Mouse (Mus musculus): ENCODE results near the gene Cdk10.

DNA sequence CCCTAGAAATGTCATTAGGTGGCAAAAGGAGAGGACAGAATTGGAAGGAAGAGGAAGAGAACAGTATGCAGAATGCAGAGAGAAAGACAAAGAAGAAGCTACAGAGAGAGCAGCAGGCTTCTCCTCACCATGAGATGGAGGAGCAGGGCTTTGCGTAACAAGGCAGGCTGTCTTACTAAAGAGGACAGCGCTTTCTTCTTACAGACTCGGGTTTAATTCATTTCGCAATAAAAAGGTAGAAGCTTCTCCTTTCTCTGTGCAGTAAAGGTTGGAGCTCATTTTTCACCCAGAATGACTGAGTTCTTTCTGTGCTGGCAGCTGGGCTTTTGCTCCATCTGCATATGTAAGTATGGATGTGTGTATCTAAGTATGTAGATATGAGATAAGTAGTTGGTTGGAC lies 55.2 kb downstream of the Cdk10 start:
- TF ChIP-seq CTCF (IDR thresholded peaks at IDR 0.05; ENCODE audit: borderline replicate concordance, insufficient read depth, low read depth, low read length) (no peak), POLR2A (IDR thresholded peaks at IDR 0.05; ENCODE audit: borderline replicate concordance, insufficient read depth, low read length) (no peak)

All from cerebellum, adult 2 months (tissue).